Mouse (Mus musculus): ENCODE measurements around the gene Lgals4.

DNA sequence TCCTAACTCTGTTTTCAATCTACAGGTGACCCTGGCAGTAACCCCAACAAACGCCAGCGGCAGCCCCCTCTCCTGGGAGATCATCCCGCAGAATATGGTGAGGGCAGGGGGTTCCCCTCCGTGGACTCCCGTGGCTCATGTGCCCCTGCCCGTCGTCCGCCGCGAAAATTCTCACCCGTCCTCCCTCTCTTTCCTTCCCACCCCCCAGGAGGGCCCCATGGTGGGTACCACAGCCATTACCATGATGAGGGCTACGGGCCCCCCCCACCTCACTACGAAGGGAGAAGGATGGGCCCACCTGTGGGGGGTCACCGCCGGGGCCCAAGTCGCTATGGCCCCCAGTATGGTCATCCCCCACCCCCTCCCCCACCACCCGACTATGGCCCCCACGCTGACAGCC, 15.2 kb upstream of the Lgals4 start:
- TF ChIP-seq POLR2AphosphoS2 (IDR thresholded peaks at IDR 0.05; ENCODE audit: low read length) (no peak), MAFK (IDR thresholded peaks at IDR 0.05; ENCODE audit: borderline replicate concordance, low read depth, low read length) (no peak), POLR2A (IDR thresholded peaks at IDR 0.05; ENCODE audit: control insufficient read depth in 1 of 2, insufficient read depth in 1 of 2, low read depth in 1 of 2, low read length in 2 of 2, poor library complexity in 1 of 2) (no peak), MYC (IDR thresholded peaks at IDR 0.05; ENCODE audit: low read depth, low read length) (no peak), EP300 (IDR thresholded peaks at IDR 0.05; ENCODE audit: low read depth in 1 of 2, low read length in 2 of 2) (no peak), ZKSCAN1 (IDR thresholded peaks at IDR 0.05; ENCODE audit: low read depth, low read length) (no peak), HCFC1 (IDR thresholded peaks at IDR 0.05; ENCODE audit: low read depth, low read length) (no peak), CTCF (IDR thresholded peaks at IDR 0.05 in 2 of 3, conservative IDR thresholded peaks at IDR 0.05 in 1 of 3; ENCODE audit: control insufficient read depth in 1 of 3, insufficient read depth in 1 of 3, low read depth in 2 of 3, low read length in 3 of 3, poor library complexity in 1 of 3, severe bottlenecking in 1 of 3) (no peak), MYB (IDR thresholded peaks at IDR 0.05; ENCODE audit: low read depth, low read length) (no peak), TBP (IDR thresholded peaks at IDR 0.05; ENCODE audit: low read depth, low read length) (no peak), MAX (IDR thresholded peaks at IDR 0.05; ENCODE audit: low read length) (no peak), POLR2AphosphoS5 (IDR thresholded peaks at IDR 0.05; ENCODE audit: borderline replicate concordance, low read depth, low read length) (no peak), E2F4 (IDR thresholded peaks at IDR 0.05; ENCODE audit: borderline replicate concordance, low read depth, low read length) (no peak)
